Mouse (Mus musculus) embryonic facial prominence, embryonic 10.5 days (tissue): ENCODE measurements around the gene Ubxn6. TPM values are rescaled to one million over a fixed set of nuclear protein-coding genes. Genes with fewer than 3 reads are reported as not detected.
"Not testable (repeated sequence)": the region's sequence is repeated elsewhere in the genome, so short reads cannot be mapped to it uniquely, and the experiment has no call there.

Experiments used
- DNase-seq: peaks from one replicate; pipeline ENCODE4 v3.0.0-alpha.2; 2017; ENCODE audit warnings: low spot score
- H3K27ac ChIP-seq: fragments of 300-500 bp; sonication (generic); replicated peaks from 2 replicates; pipeline ENCODE4 v1.5.1; 2016; ENCODE audit warnings: mild to moderate bottlenecking
- H3K27me3 ChIP-seq: fragments of 300-500 bp; sonication (generic); replicated peaks from 2 replicates; pipeline ENCODE4 v1.6.1; 2016; ENCODE audit warnings: low read depth, mild to moderate bottlenecking; ENCODE audit not compliant: poor library complexity, severe bottlenecking
- H3K36me3 ChIP-seq: fragments of 300-500 bp; sonication (generic); replicated peaks from 2 replicates; pipeline ENCODE4 v1.6.1; 2016; ENCODE audit warnings: mild to moderate bottlenecking, moderate library complexity
- H3K4me1 ChIP-seq: fragments of 300-500 bp; sonication (generic); 2 replicates; pipeline ENCODE4 v1.6.1; 2016
- H3K4me3 ChIP-seq: fragments of 300-500 bp; sonication (generic); 2 replicates; pipeline ENCODE4 v1.5.1; 2016; ENCODE audit warnings: mild to moderate bottlenecking, moderate library complexity
- H3K9me3 ChIP-seq: fragments of 300-500 bp; sonication (generic); 2 replicates; pipeline ENCODE4 v1.6.1; 2016; ENCODE audit warnings: mild to moderate bottlenecking
- WGBS: fragments of 180-500 bp; shearing (Covaris S2); methylation state at CpG from one replicate; pipeline ENCODE4 v1.1.7; 2016; 5-methylcytosine and 5-hydroxymethylcytosine counted together
- polyA plus RNA-seq: library from polyadenylated mRNA; unstranded; fragments of >200 nt; fragmentation: Nextera tagmentation; extraction: Ambion mirVana; gene quantifications from 2 replicates; pipeline ENCODE4 v1.2.1, GENCODE M21; 2016

Ubxn6 gene
- polyA plus RNA-seq, 1 experiment from 2014 or later = 36.8 TPM

DNA sequence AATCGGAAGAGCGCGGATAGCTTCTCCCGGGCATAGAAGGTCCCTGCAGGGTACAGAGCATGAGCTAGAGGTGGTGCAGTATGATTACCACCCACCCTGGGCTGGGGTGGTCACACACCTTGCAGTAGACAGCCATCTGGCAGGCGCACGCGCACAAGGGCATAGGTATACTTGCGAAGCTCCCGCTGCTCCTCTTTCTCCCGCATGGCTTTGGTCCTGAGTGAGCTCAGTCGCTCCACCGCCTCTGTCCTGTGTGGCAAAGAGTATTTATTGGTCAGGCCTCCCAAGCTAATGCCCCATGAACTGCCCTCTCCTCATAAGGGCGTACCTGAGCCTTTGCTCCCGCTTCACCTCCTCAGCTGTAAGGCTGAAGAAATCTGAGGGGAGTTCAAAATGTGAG, 5.8 kb downstream of the Ubxn6 start:
- 95% methylated on average over 14 of the region's 14 CpGs for WGBS
- no peak overlapping the region for H3K4me3 ChIP-seq
- no peaks in the 10 kb centered on the region for H3K27me3 ChIP-seq
- no peaks in the 10 kb centered on the region for H3K9me3 ChIP-seq
- H3K27ac ChIP-seq = no peak overlapping the region
- DNase-seq = no peak
- peaks cover 16% of the 10 kb centered on the region for H3K4me1 ChIP-seq
- H3K36me3 ChIP-seq = peaks cover 94% of the 10 kb centered on the region

DNA sequence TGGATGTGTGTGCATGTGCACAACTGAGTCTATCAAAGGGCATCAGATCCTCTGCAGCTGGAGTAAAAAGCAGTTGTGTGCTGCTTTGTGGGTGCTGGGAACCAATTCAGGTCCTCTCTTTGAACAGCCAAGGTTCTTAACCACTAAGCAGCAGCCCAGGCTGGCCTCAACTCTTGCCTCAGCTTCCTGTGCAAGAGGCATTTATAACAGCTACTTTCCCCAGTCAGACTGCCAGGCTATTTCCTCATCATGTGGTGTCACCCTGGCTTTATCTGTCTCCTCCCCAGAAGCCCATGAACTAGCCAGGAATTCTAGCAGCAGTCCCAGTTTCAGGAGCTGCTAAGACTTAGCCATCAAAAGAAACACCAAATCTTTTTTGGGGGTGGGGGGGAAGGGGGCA, 8.4 kb downstream of the Ubxn6 start:
- Histone ChIP-seq H3K4me1 (no peaks in the 10 kb centered on the region), H3K4me3 (no peak overlapping the region), H3K27me3 (no peaks in the 10 kb centered on the region), H3K36me3 (peaks cover 100% of the 10 kb centered on the region), H3K27ac (no peak overlapping the region), H3K9me3 (no peaks in the 10 kb centered on the region)
- no peak for DNase-seq

DNA sequence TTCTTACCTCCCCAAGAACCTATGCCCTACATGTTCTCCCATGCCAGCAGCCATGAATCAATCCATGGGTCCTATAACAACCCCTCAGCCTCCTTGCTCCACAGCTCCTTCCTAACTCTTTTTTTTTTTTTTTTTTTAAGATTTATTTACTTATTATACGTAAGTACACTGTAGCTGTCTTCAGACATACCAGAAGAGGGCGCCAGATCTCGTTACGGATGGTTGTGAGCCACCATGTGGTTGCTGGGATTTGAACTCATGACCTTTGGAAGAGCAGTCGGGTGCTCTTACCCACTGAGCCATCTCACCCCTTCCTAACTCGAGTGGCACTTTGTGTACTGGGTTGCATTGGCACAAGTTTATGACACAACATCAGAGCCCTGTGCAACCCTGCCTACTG, 9.1 kb downstream of the Ubxn6 start:
- not testable (repeated sequence) for H3K27ac ChIP-seq, H3K4me3 ChIP-seq, H3K27me3 ChIP-seq, H3K9me3 ChIP-seq, H3K4me1 ChIP-seq, DNase-seq
- WGBS = 76% methylated on average over 6 of the region's 6 CpGs
- H3K36me3 ChIP-seq = peaks cover 100% of the 10 kb centered on the region

DNA sequence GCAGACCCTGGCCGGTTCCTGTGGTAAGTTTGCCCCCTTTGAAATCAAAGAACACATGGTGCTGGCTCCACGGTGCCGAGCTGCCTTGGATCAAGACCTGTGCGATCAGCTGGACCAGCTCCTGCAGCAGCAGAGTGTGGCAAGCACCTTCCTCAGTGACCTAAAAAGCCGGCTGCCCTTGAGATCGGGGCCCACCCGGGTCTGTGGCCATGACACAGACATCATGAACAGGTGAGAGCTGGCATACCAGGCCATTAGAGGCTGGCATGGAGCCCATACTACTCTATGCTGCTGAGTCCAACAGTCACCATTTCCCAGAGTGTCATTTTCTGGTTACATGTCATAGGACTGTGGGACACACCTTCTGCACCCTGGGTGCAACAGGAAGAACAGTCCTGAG, 12.7 kb downstream of the Ubxn6 start:
- Histone ChIP-seq H3K36me3 (peaks cover 100% of the 10 kb centered on the region), H3K9me3 (no peaks in the 10 kb centered on the region), H3K27me3 (no peaks in the 10 kb centered on the region), H3K4me1 (no peaks in the 10 kb centered on the region), H3K27ac (no peak overlapping the region), H3K4me3 (no peak overlapping the region)
- WGBS = 95% methylated on average over 7 of the region's 7 CpGs
- DNase-seq = no peak

DNA sequence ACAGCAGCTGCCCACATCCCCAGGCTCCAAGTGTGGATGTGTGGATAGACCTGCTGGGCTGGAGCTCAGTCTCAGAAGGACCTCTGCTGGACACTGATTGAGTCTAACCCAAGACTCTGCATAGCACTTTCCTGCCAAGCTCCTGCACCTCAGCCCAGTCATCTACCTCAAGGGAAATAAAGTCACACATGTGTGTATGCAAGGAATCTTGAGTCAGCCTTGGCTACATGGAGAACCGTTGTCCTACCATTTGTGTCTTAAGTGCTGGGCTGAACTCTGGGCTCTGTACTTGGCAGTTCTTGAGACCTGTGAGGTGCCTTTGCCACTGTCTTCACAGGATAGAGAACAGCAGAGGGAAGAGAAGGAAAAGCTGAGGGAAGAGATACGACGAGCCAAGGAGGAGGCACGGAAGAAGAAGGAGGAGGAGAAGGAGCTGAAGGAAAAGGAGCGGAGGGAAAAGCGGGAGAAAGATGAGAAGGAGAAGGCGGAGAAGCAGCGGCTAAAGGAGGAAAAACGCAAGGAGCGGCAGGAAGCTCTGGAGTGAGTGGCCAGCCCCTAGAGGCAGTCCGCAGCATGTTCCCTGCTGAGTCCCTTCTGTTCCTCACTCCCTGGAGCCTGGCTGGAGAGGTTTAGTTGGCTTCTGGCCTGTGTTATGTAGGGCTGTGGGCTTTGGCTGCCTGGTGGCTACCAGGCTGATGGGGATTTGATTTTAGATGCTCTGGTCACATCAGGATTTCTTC, 17.3 kb downstream of the Ubxn6 start:
- DNase-seq = no peak
- Histone ChIP-seq H3K4me1 (0 out of 2 replicates have a peak, but pooled peaks cover 2% of the 10 kb centered on the region), H3K9me3 (no peaks in the 10 kb centered on the region), H3K36me3 (peaks cover 98% of the 10 kb centered on the region), H3K27ac (no peak overlapping the region), H3K4me3 (no peak overlapping the region), H3K27me3 (no peaks in the 10 kb centered on the region)
- 81% methylated on average over 11 of the region's 11 CpGs for WGBS

DNA sequence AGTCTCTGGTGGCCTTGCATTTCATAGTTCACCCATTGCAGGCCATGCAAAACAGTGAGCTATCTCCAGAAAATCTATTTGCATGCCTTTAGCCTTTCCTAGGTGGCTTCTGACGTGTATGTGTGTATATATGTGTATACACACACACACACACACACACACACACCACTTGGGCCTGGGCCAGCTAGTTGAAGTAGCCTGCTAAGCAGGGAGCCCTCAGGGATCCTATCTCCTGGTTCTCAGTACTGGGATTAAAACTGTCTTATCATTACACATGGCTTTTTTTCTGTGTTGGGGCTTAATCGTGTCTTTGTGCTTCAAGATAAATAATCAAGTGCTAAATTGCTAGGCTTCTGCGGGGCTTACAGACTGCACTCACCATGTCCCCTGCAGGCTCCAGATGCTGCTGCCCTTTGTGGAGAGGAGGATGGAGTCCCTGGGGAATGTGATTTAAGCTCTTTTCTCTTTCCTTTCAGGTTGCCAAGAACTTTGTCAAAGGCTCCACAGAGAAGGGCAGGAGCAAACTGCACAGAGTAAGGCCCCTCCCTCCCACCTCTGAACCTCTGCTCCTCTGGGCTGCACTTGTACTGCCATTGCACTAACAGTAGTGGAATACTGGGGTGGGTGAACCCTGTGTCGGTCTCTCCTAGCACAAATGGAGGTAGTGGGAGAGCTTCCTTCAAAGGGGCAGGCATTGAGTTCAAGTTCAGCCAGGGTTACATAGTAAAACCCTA, 18.7 kb downstream of the Ubxn6 start:
- H3K36me3 ChIP-seq = peaks cover 98% of the 10 kb centered on the region
- WGBS = 80% methylated on average over 4 of the region's 4 CpGs

DNA sequence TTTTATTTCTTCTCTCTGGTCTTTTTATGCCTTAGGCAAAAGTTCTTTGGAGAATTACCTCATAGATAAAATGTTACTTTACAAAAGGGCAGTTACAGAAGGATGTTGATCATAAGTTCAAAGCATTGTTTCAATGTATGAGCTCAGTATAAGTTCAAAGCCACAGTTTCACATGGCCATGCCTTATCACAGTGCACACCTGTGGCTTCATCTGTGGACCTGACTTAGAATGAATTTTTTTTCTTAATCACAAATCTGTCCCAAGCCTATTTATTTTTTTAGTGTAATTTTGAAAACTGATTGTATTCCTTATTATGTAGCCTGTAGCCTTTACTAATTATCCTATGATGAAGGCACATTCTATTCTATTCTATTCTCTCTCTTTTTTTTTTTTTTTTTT, 19.9 kb downstream of the Ubxn6 start:
- H3K4me1 ChIP-seq = 0 out of 2 replicates have a peak, but pooled peaks cover 2% of the 10 kb centered on the region
- peaks cover 98% of the 10 kb centered on the region for H3K36me3 ChIP-seq
- DNase-seq = no peak
- no peak overlapping the region for H3K4me3 ChIP-seq
- H3K27me3 ChIP-seq = no peaks in the 10 kb centered on the region
- no peak overlapping the region for H3K27ac ChIP-seq
- no peaks in the 10 kb centered on the region for H3K9me3 ChIP-seq

More for the DNA sequence above, 18.7 kb downstream of the Ubxn6 start:
- Histone ChIP-seq H3K9me3 (no peaks in the 10 kb centered on the region), H3K4me3 (no peak overlapping the region), H3K27me3 (no peaks in the 10 kb centered on the region), H3K27ac (no peak overlapping the region), H3K4me1 (0 out of 2 replicates have a peak, but pooled peaks cover 2% of the 10 kb centered on the region)
- no peak for DNase-seq

DNA sequence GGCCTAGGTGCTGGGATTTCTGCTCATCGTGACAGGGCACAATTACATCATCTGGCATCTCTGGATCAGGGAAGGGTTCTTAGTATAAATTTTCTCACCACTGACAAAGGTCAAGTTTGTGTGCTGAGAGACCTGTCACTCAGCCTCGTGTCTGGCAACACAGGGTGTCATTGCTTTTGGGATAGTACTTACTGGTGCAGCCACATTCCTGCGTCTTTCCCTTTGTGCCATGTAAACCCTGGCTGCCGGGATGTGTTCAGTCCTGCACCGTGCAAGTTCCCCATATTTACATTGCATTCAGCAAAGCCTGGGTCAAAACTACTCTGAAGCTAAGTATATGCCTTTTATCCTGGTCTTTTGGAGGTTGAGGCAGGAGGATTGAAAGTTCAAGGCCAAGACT, 23.5 kb downstream of the Ubxn6 start:
- Histone ChIP-seq H3K36me3 (peaks cover 98% of the 10 kb centered on the region), H3K27me3 (no peaks in the 10 kb centered on the region), H3K9me3 (no peaks in the 10 kb centered on the region), H3K4me1 (0 out of 2 replicates have a peak, but pooled peaks cover 2% of the 10 kb centered on the region), H3K27ac (no peak overlapping the region), H3K4me3 (no peak overlapping the region)
- WGBS = 86% methylated on average over 5 of the region's 5 CpGs
- DNase-seq = no peak

DNA sequence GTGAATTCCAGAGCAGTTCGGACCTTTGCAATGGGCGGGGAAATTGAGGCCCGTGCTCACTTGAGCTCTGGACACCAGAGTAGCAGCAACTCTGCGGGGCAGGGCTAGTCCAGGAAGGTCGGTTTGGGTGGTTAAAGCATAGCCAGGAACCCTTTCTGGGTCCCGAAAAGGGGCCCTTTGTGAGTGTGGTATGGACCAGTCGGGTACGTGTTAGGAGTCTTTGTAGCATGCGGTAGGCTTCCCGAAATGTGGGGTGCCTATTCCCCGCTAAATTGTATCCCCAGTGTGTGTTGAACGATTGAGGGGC, 34.0 kb downstream of the Ubxn6 start:
- peaks cover 21% of the 10 kb centered on the region for H3K4me1 ChIP-seq
- H3K27ac ChIP-seq = peak overlapping the region; percentile 96
- H3K9me3 ChIP-seq = no peaks in the 10 kb centered on the region
- H3K36me3 ChIP-seq = peaks cover 34% of the 10 kb centered on the region
- no peak for DNase-seq
- H3K4me3 ChIP-seq = peak overlapping the region; percentile 89
- 2% methylated on average over 12 of the region's 12 CpGs for WGBS
- no peaks in the 10 kb centered on the region for H3K27me3 ChIP-seq

DNA sequence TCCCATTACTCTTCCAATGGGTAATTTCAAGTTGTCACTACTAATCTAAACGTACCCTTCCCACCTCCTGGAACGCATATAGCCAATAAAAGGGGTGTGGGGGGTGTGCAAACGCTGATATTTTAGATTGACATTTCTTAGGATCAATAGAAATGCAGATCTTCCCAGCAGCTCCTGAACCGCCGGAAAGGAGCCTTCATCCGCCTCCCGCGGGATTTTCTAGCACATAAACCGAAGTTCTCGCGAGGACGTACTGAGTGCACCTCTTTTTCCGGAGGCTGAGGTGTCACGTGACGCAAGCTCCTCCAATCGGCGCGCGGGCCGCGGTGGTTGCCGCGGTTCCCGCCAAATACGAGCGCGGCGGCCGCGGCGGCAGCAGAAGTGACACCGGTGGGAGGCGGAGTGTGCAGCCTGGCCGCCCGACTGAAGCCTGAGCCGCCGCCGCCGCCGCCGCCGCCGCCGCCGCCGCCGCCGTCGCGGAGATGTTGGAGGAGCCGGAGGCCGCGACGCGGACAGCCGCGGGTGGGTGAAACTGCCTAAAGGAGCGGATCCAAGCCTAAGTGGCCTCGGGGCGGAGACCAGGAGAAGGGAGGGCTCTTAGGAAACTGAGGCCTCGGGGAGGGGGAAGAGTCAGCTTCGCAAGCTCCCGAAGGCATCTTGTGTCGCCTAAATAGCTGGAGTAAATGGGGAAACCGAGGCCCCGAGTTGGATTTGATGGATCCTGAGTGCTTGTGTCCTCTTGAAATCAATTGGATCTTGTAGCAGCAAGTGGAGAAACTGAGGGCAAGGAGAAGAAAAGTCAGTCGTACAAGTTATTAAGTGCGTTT, 34.6 kb downstream of the Ubxn6 start, which contains the start of gene Chaf1a:
Chaf1a (plus strand) TSS at position 410 of the 827 bp plus-strand sequence.
- no peaks in the 10 kb centered on the region for H3K27me3 ChIP-seq
- peaks cover 29% of the 10 kb centered on the region for H3K36me3 ChIP-seq
- peak within 1 kb of the TSS; percentile 96 for H3K27ac ChIP-seq
- H3K9me3 ChIP-seq = no peaks in the 10 kb centered on the region
- DNase-seq = peak; percentile 97
- H3K4me3 ChIP-seq = peak within 1 kb of the TSS; percentile 89
- peaks cover 26% of the 10 kb centered on the region for H3K4me1 ChIP-seq
- under 1% methylated on average over 68 of the region's 68 CpGs for whole genome bisulfite sequencing

DNA sequence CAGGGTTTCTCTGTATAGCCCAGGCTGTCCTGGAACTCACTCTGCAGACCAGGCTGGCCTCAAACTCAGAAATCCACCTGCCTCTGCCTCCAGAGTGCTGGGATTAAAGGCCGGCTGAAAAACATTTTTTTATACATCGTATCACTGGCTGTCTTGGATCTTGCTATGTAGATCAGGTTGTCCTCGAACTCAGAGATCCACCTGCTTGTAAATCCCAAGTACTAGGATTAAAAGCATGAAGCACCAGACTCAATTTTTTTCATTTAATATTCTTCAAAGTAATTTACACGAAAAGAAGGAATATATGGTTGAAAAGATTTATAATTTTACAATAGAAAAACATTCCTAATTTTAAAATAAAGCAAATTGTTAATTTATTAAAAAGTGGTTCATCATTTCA, 35.5 kb downstream of the Ubxn6 start:
- WGBS = 79% methylated on average over 4 of the region's 4 CpGs
- Histone ChIP-seq H3K4me3 (peak overlapping the region; percentile 89), H3K4me1 (peaks cover 35% of the 10 kb centered on the region), H3K36me3 (peaks cover 27% of the 10 kb centered on the region), H3K27me3 (no peaks in the 10 kb centered on the region), H3K9me3 (no peaks in the 10 kb centered on the region), H3K27ac (peak overlapping the region; percentile 96; the same call in 1 of the 2 replicates)
- no peak for DNase-seq

DNA sequence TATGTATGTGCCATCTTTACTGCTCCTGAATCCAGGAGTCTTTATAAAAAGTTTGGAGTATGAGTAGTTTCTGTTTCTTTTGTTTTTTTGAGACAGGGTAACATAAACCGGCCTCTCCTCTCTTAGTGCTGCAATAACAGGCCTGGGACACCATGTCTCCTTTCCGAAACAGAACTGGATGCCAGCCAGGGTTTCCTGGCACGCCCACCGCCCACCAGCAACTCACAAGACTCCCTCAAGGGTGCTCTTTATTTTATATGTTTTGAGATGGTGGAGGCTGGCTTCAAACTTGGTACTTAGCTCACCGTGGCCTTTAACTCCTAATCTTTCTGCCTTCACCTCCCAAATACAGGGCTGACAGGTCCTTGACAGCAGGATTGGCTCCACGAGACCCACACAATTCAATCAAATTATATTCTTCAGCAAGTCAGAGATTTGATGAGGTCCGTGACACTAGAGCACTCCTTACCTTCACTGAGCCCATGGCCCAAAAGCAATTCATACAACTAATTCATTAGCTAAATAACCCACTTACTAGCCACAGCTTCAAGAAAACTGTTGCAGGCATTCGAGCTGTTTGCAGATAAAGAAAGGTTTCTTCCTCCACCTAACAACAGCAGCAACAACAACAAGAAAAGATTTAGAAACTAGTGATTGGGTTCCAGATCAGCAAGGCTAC, 36.1 kb downstream of the Ubxn6 start:
- Histone ChIP-seq H3K27ac (no peak overlapping the region), H3K9me3 (no peaks in the 10 kb centered on the region), H3K4me3 (no peak overlapping the region), H3K27me3 (no peaks in the 10 kb centered on the region), H3K36me3 (peaks cover 27% of the 10 kb centered on the region), H3K4me1 (peaks cover 38% of the 10 kb centered on the region)
- WGBS = 84% methylated on average over 8 of the region's 8 CpGs
- DNase-seq = no peak
